Mouse (Mus musculus): ENCODE results near the gene Axin2.

- TF ChIP-seq CTCF (IDR thresholded peaks at IDR 0.05; ENCODE audit: low read depth, low read length) = no peak
- no peak for TF ChIP-seq POLR2A (IDR thresholded peaks at IDR 0.05; ENCODE audit: extremely low read depth, insufficient read depth, low read length)
These were observed 63.4 kb downstream of the Axin2 start for GRCm38 (mm10) chr11:108983409-108984064.
